Mouse (Mus musculus): ENCODE measurements around the gene Pcmt1. TPM values are rescaled to one million over a fixed set of nuclear protein-coding genes. Genes with fewer than 3 reads are reported as not detected.

The Pcmt1 gene
- polyA plus RNA-seq (2014; fragmentation: Nextera tagmentation; extraction: Ambion mirVana), result 110 and 115 TPM in 2 replicates

DNA sequence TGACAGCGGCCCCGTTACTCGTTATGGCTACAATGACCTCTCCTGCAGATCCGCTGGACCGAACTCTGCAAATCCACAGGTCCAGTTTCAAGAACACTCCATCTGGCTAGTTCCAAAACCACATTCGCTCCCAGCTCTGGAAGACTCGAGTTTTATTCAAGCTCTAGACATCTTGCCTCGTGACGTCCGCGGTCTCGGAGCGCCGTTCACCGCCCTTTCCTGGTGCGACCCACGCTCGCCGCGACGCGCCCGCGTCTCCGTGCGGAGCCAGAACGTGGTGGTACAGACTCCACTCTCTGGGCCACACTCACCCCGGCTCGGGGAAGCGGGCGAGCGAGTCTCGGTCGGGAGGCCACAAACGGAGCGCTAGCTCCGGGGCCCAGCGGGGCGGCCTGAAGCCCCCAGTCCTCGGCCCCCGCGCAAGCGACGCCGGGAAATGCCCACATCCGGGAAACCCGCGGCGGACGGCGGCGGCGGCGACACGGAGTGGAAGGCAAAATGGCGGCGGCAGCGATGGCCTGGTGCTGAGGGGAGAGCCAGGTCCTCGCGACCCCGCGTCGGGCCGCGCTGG lies at the start of gene Pcmt1, which contains the start of gene Lats1:
Gene Pcmt1, minus strand, starts transcription at position 406 of the 571 bp plus-strand sequence.
Gene Lats1, plus strand, starts transcription at position 484 of the 571 bp plus-strand sequence.
- H3K4me1 ChIP-seq (replicated peaks; ENCODE audit: control insufficient read depth, insufficient read depth, low read length), result peaks cover 25% of the 10 kb centered on the region
- H3K27ac ChIP-seq (ENCODE audit: low read depth), result peak within 1 kb of the TSS; percentile 98
- peak within 1 kb of the TSS; percentile 99 for H3K9ac ChIP-seq (ENCODE audit: low read length)
- no peaks in the 10 kb centered on the region for H3K9me3 ChIP-seq (ENCODE audit: control insufficient read depth, low read length)
- DNase-seq (ENCODE audit: low spot score) (peak; percentile 95), ATAC-seq (replicated peaks; ENCODE audit: low FRiP score, low TSS enrichment, low read depth) (peak; percentile 85)
- H3K36me3 ChIP-seq (ENCODE audit: control insufficient read depth, insufficient read depth, low read length), result peaks cover 35% of the 10 kb centered on the region
- H3K4me3 ChIP-seq (ENCODE audit: low read depth, low read length), result peak within 1 kb of the TSS; percentile 85
- peak within 1 kb of the TSS; percentile 64 for H3K4me2 ChIP-seq (ENCODE audit: low read length)
- under 1% methylated on average over 61 of the region's 65 CpGs for WGBS
- H3K27me3 ChIP-seq (replicated peaks; ENCODE audit: control insufficient read depth, insufficient read depth, low read length), result no peaks in the 10 kb centered on the region

DNA sequence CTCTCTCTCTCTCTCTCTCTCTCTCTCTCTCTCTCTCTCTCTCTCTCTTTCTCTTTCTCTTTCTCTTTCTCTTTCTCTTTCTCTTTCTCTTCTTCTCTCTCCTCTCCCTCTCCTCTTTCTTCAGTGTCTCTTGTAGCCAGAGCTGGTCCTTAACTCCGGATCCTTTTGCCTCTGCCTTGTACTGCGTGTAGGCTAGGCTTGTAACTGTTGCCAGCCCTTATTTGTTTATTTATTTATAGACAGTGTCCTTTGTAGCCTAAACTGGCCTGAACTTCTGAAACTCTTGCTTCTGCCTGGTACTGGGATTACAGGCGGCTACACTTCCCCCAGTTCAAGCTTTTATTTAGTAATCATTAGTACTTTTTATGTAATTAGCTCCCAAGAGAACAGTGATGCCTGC lies 46.1 kb upstream of the Pcmt1 start:
- peak overlapping the region; percentile 37; the same call in 1 of the 2 replicates for H3K9ac ChIP-seq (ENCODE audit: low read length)
- no peaks in the 10 kb centered on the region for H3K27me3 ChIP-seq (replicated peaks; ENCODE audit: control insufficient read depth, insufficient read depth, low read length)
- DNase-seq (ENCODE audit: low spot score) (no peak), ATAC-seq (replicated peaks; ENCODE audit: low FRiP score, low TSS enrichment, low read depth) (no peak)
- H3K36me3 ChIP-seq (ENCODE audit: control insufficient read depth, insufficient read depth, low read length), result no peaks in the 10 kb centered on the region; the same call in 1 of the 2 replicates
- H3K4me1 ChIP-seq (replicated peaks; ENCODE audit: control insufficient read depth, insufficient read depth, low read length), result no peaks in the 10 kb centered on the region; the same call in 1 of the 2 replicates
- no peaks in the 10 kb centered on the region for H3K9me3 ChIP-seq (ENCODE audit: control insufficient read depth, low read length)
- peak overlapping the region; percentile 65 for H3K4me2 ChIP-seq (ENCODE audit: low read length)
- 26% methylated on average over 3 of the region's 3 CpGs for WGBS
- H3K27ac ChIP-seq (ENCODE audit: low read depth), result no peak overlapping the region
- H3K4me3 ChIP-seq (ENCODE audit: low read depth, low read length), result peak overlapping the region; percentile 92

DNA sequence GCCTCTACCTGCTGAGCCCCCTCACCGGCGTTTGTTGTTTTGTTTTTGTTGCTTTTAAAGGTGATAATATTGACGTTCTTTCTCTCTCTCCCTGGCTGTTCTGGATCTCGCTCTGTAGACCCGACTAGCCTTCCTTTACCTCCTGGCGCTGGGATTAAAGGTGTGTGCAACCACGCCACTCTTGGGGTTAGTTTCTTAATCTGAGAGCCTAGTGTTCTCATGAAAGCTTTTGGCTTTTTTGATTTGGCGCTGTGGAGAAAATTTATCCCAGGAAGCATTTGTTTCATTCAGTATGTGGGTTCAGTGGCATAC lies 45.5 kb upstream of the Pcmt1 start:
- peak overlapping the region; percentile 92 for H3K4me3 ChIP-seq (ENCODE audit: low read depth, low read length)
- no peaks in the 10 kb centered on the region; the same call in 1 of the 2 replicates for H3K4me1 ChIP-seq (replicated peaks; ENCODE audit: control insufficient read depth, insufficient read depth, low read length)
- peak overlapping the region; percentile 69; the same call in 1 of the 2 replicates for H3K27ac ChIP-seq (ENCODE audit: low read depth)
- no peaks in the 10 kb centered on the region for H3K27me3 ChIP-seq (replicated peaks; ENCODE audit: control insufficient read depth, insufficient read depth, low read length)
- peak overlapping the region; percentile 65 for H3K4me2 ChIP-seq (ENCODE audit: low read length)
- DNase-seq (ENCODE audit: low spot score) (peak; percentile 54), ATAC-seq (replicated peaks; ENCODE audit: low FRiP score, low TSS enrichment, low read depth) (no peak)
- no peaks in the 10 kb centered on the region for H3K9me3 ChIP-seq (ENCODE audit: control insufficient read depth, low read length)
- no peaks in the 10 kb centered on the region; the same call in 1 of the 2 replicates for H3K36me3 ChIP-seq (ENCODE audit: control insufficient read depth, insufficient read depth, low read length)
- peak overlapping the region; percentile 73 for H3K9ac ChIP-seq (ENCODE audit: low read length)
- WGBS, result under 1% methylated on average over 8 of the region's 8 CpGs

DNA sequence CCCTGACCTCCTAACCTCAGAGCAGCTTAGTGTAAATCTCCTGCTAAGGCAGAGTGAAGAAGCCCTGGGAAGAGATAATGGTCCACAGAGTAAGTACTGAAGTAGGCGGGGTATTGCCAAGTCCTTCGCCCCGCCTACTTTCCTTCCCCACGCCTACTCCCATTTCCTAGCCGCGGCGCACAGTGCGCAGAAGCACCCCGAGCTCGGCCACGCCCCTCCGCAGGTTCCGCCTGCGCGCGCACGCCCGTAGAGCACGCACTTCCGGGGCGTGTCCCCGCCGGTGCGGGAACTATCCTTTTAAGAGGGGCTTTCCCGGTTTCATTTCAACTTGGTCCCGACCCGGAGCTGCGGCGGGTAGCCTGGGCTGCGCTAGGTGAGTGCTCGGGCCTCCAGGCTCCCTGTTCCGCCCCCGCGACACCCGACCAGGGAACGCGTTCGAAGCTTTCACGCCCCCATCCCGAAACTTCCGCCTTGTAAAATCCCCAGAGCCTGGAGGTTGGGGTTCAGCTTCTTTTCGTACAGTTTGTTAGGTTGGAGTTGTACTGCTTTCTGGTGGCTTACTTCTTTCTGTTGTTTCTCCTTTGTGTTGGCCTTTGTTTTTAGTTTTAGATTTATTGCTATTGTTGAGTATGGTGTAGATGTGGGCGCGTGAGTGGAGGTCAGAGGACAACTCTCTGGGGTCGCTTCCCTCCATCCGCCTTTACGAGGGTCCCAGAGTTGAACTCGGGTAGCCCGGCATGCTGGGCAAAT lies 45.0 kb upstream of the Pcmt1 start, which contains the start of gene Katna1:
Gene Katna1, plus strand, starts transcription at position 250 of the 750 bp plus-strand sequence.
- DNase-seq (ENCODE audit: low spot score) (peak; percentile 96), ATAC-seq (replicated peaks; ENCODE audit: low FRiP score, low TSS enrichment, low read depth) (peak; percentile 97)
- Histone ChIP-seq H3K36me3 (ENCODE audit: control insufficient read depth, insufficient read depth, low read length) (no peaks in the 10 kb centered on the region; the same call in 1 of the 2 replicates), H3K4me2 (ENCODE audit: low read length) (peak within 1 kb of the TSS; percentile 65), H3K9ac (ENCODE audit: low read length) (peak within 1 kb of the TSS; percentile 73), H3K9me3 (ENCODE audit: control insufficient read depth, low read length) (no peaks in the 10 kb centered on the region), H3K4me3 (ENCODE audit: low read depth, low read length) (peak within 1 kb of the TSS; percentile 92), H3K27ac (ENCODE audit: low read depth) (peak within 1 kb of the TSS; percentile 69), H3K4me1 (replicated peaks; ENCODE audit: control insufficient read depth, insufficient read depth, low read length) (no peaks in the 10 kb centered on the region; the same call in 1 of the 2 replicates), H3K27me3 (replicated peaks; ENCODE audit: control insufficient read depth, insufficient read depth, low read length) (no peaks in the 10 kb centered on the region)
- WGBS, result under 1% methylated on average over 49 of the region's 49 CpGs

DNA sequence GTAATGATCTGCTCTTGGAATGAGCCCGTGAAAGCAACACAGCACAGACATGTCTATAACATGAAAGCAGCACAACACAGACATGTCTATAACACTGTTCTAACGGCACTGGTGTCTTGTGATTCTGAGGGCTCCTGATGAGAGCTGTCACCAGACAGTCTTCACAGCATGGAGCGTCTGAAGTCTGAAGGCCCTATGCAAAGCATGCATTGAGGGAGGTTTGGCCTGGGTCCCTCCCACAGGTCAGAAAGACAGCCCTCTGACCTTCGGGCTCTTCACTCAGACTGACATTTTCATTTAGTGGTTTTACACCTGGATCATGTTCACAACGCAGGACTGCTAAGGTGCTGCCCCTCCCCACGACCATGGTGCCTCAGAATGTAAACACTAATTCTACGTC lies 34.1 kb upstream of the Pcmt1 start:
- no peak overlapping the region for H3K9ac ChIP-seq (ENCODE audit: low read length)
- WGBS, result 64% methylated on average over 7 of the region's 7 CpGs
- no peak overlapping the region for H3K4me2 ChIP-seq (ENCODE audit: low read length)
- H3K9me3 ChIP-seq (ENCODE audit: control insufficient read depth, low read length), result no peaks in the 10 kb centered on the region
- no peaks in the 10 kb centered on the region for H3K27me3 ChIP-seq (replicated peaks; ENCODE audit: control insufficient read depth, insufficient read depth, low read length)
- H3K27ac ChIP-seq (ENCODE audit: low read depth), result no peak overlapping the region
- DNase-seq (ENCODE audit: low spot score) (no peak), ATAC-seq (replicated peaks; ENCODE audit: low FRiP score, low TSS enrichment, low read depth) (no peak)
- no peak overlapping the region for H3K4me3 ChIP-seq (ENCODE audit: low read depth, low read length)
- peaks cover 55% of the 10 kb centered on the region for H3K36me3 ChIP-seq (ENCODE audit: control insufficient read depth, insufficient read depth, low read length)
- no peaks in the 10 kb centered on the region for H3K4me1 ChIP-seq (replicated peaks; ENCODE audit: control insufficient read depth, insufficient read depth, low read length)

DNA sequence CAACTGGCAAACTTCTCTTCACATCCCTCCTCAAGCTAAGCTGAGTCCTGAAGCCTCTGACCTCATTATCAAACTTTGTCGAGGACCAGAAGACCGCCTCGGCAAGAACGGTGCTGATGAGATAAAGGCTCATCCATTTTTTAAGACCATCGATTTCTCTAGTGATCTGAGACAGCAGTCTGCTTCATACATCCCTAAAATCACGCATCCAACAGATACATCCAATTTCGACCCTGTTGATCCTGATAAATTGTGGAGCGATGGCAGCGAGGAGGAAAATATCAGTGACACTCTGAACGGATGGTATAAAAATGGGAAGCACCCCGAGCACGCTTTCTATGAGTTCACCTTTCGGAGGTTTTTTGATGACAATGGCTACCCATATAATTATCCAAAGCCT lies 31.6 kb upstream of the Pcmt1 start:
- H3K36me3 ChIP-seq (ENCODE audit: control insufficient read depth, insufficient read depth, low read length), result peaks cover 76% of the 10 kb centered on the region
- 92% methylated on average over 13 of the region's 13 CpGs for WGBS
- H3K4me3 ChIP-seq (ENCODE audit: low read depth, low read length), result no peak overlapping the region
- ATAC-seq (replicated peaks; ENCODE audit: low FRiP score, low TSS enrichment, low read depth) (no peak), DNase-seq (ENCODE audit: low spot score) (no peak)
- no peak overlapping the region for H3K27ac ChIP-seq (ENCODE audit: low read depth)
- no peak overlapping the region for H3K4me2 ChIP-seq (ENCODE audit: low read length)
- no peaks in the 10 kb centered on the region for H3K4me1 ChIP-seq (replicated peaks; ENCODE audit: control insufficient read depth, insufficient read depth, low read length)
- no peaks in the 10 kb centered on the region for H3K27me3 ChIP-seq (replicated peaks; ENCODE audit: control insufficient read depth, insufficient read depth, low read length)
- H3K9me3 ChIP-seq (ENCODE audit: control insufficient read depth, low read length), result no peaks in the 10 kb centered on the region
- H3K9ac ChIP-seq (ENCODE audit: low read length), result no peak overlapping the region

DNA sequence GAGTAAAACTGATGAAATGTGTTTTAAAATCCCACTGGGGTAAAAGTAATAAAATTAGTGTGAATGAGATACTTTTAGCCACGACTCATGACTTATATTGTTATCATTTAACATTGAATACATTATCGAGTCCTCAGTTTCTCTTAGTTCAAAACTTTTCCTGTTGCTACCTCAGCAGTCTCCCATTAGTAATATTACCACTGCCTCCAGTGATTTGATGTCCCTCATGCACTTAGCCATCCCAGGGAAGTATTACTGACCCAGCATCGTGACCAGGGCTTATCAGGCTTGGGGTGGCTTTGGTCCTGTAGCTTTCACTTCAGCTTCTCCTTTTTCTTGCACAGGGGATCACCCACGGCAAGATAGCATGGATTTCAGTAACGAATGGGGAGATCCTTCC lies 29.2 kb upstream of the Pcmt1 start:
- no peaks in the 10 kb centered on the region for H3K9me3 ChIP-seq (ENCODE audit: control insufficient read depth, low read length)
- ATAC-seq (replicated peaks; ENCODE audit: low FRiP score, low TSS enrichment, low read depth) (no peak), DNase-seq (ENCODE audit: low spot score) (no peak)
- H3K4me1 ChIP-seq (replicated peaks; ENCODE audit: control insufficient read depth, insufficient read depth, low read length), result no peaks in the 10 kb centered on the region
- no peak overlapping the region for H3K4me3 ChIP-seq (ENCODE audit: low read depth, low read length)
- no peak overlapping the region for H3K27ac ChIP-seq (ENCODE audit: low read depth)
- no peak overlapping the region for H3K9ac ChIP-seq (ENCODE audit: low read length)
- H3K27me3 ChIP-seq (replicated peaks; ENCODE audit: control insufficient read depth, insufficient read depth, low read length), result no peaks in the 10 kb centered on the region
- peaks cover 89% of the 10 kb centered on the region for H3K36me3 ChIP-seq (ENCODE audit: control insufficient read depth, insufficient read depth, low read length)
- WGBS, result 87% methylated on average over 5 of the region's 5 CpGs
- no peak overlapping the region for H3K4me2 ChIP-seq (ENCODE audit: low read length)

DNA sequence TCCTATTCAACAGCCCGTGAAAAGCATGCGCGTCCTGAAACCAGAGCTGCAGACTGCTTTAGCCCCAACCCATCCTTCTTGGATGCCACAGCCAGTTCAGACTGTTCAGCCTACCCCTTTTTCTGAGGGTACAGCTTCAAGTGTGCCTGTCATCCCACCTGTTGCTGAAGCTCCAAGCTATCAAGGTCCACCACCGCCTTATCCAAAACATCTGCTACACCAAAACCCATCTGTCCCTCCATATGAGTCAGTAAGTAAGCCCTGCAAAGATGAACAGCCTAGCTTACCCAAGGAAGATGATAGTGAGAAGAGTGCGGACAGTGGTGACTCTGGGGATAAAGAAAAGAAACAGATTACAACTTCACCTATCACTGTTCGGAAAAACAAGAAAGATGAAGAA lies 21.6 kb upstream of the Pcmt1 start:
- no peaks in the 10 kb centered on the region for H3K27me3 ChIP-seq (replicated peaks; ENCODE audit: control insufficient read depth, insufficient read depth, low read length)
- H3K36me3 ChIP-seq (ENCODE audit: control insufficient read depth, insufficient read depth, low read length), result peaks cover 93% of the 10 kb centered on the region
- DNase-seq (ENCODE audit: low spot score), result no peak
- H3K9ac ChIP-seq (ENCODE audit: low read length), result no peak overlapping the region
- ATAC-seq (replicated peaks; ENCODE audit: low FRiP score, low TSS enrichment, low read depth), result no peak
- H3K9me3 ChIP-seq (ENCODE audit: control insufficient read depth, low read length), result no peaks in the 10 kb centered on the region
- no peak overlapping the region for H3K4me3 ChIP-seq (ENCODE audit: low read depth, low read length)
- no peak overlapping the region for H3K27ac ChIP-seq (ENCODE audit: low read depth)
- H3K4me2 ChIP-seq (ENCODE audit: low read length), result no peak overlapping the region
- WGBS, result 96% methylated on average over 6 of the region's 6 CpGs
- H3K4me1 ChIP-seq (replicated peaks; ENCODE audit: control insufficient read depth, insufficient read depth, low read length), result no peaks in the 10 kb centered on the region
